Mouse (Mus musculus): ENCODE data around the gene Icam2. TPM values are rescaled to one million over a fixed set of nuclear protein-coding genes. Genes with fewer than 3 reads are reported as not detected.
A peak's percentile ranks its signal among the peaks of the same experiment; 100 is the strongest.

The Icam2 gene
- polyA plus RNA-seq, 1 experiment from 2014 or later, result 10.4 TPM

DNA sequence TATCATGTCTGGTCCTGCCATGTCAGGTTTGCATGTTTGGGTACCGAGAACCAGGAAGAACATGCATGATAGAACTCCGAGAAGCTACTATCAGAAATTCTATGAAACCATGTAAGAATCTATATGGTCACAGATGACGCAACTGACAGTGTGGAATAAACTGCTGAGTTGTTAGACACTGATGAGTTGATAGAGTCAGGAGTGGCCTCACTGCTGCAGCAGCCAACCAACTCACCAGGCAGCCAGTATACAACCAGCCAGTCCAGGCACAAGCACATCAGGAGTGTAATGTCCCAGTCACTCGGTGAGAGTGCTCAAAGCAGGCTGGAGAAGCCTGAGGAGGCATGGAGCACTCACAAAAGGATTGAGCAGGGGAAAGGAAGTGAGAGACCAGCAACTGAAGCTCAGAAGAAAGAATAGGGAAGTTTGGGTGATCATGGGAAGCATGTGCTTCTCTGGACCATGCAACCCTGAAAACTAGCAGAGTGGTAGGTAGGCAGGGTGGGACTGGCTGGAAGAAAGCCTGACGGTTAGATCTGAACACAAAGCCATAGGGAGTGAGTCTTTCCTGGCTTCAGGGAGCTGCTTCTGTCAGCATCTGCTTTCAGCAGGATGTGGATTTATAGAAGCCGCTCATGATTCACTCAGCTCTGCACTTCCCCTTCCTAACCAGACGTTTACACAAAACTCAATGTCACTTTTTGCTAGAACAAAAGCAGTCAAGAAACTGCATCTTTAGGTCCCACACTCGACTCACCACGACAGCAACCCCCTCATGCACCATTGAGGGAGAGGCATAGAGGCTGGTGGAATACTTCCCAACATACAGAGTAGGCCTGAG, 31.6 kb upstream of the Icam2 start:
- no peaks in the 10 kb centered on the region for H3K4me1 ChIP-seq (ENCODE audit: control insufficient read depth, insufficient read depth, low read length)
- no peak overlapping the region for H3K4me3 ChIP-seq (ENCODE audit: low read depth, low read length)
- no peak overlapping the region for H3K27ac ChIP-seq (ENCODE audit: low read length)
- no peak overlapping the region for H3K4me2 ChIP-seq (ENCODE audit: low read length)
- WGBS, result 84% methylated on average over 9 of the region's 9 CpGs
- H3K27me3 ChIP-seq (ENCODE audit: control insufficient read depth, insufficient read depth, low read depth, low read length), result no peaks in the 10 kb centered on the region
- no peaks in the 10 kb centered on the region for H3K9me3 ChIP-seq (replicated peaks; ENCODE audit: control insufficient read depth, low read length, poor library complexity, severe bottlenecking)
- no peak overlapping the region for H3K9ac ChIP-seq (ENCODE audit: low read depth, low read length)
- no peaks in the 10 kb centered on the region; the same call in 1 of the 2 replicates for H3K36me3 ChIP-seq (ENCODE audit: control insufficient read depth, insufficient read depth, low read length)
- no peak for ATAC-seq

- 48% methylated on average over 4 of the region's 4 CpGs for WGBS
- Histone ChIP-seq H3K4me1 (ENCODE audit: control insufficient read depth, insufficient read depth, low read length) (no peaks in the 10 kb centered on the region), H3K4me2 (ENCODE audit: low read length) (no peak overlapping the region), H3K9ac (ENCODE audit: low read depth, low read length) (no peak overlapping the region), H3K9me3 (replicated peaks; ENCODE audit: control insufficient read depth, low read length, poor library complexity, severe bottlenecking) (no peaks in the 10 kb centered on the region), H3K27me3 (ENCODE audit: control insufficient read depth, insufficient read depth, low read depth, low read length) (no peaks in the 10 kb centered on the region), H3K36me3 (ENCODE audit: control insufficient read depth, insufficient read depth, low read length) (no peaks in the 10 kb centered on the region; the same call in 1 of the 2 replicates), H3K4me3 (ENCODE audit: low read depth, low read length) (no peak overlapping the region), H3K27ac (ENCODE audit: low read length) (no peak overlapping the region)
- ATAC-seq, result peak; percentile 67; the same call in 1 of the 2 replicates
Observed at GRCm38 (mm10) chr11:106418622-106419196, 30.8 kb upstream of the Icam2 start.

DNA sequence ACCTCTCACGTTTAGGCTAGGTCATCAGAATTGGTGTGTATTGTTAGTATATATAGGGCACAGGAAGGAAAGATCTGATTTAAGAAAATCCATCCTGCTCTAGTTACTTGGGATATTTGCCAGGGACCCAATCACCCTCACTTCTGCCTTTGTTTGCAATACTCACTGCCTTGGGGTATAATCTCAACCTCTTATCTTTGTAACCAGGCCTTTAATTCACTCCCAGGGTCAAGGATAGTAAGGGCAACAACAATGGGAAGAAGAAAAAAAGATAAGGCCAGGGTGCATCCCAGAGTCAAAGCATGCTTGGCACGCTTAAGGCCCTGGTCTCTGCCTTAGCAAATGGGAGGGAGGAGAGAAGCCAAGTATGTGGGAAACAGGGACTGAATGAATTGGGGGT, 30.0 kb upstream of the Icam2 start:
- H3K36me3 ChIP-seq (ENCODE audit: control insufficient read depth, insufficient read depth, low read length), result peaks cover 3% of the 10 kb centered on the region; the same call in 1 of the 2 replicates
- 91% methylated on average over 2 of the region's 2 CpGs for WGBS
- H3K9me3 ChIP-seq (replicated peaks; ENCODE audit: control insufficient read depth, low read length, poor library complexity, severe bottlenecking), result no peaks in the 10 kb centered on the region
- H3K27ac ChIP-seq (ENCODE audit: low read length), result no peak overlapping the region
- no peak overlapping the region for H3K4me2 ChIP-seq (ENCODE audit: low read length)
- H3K27me3 ChIP-seq (ENCODE audit: control insufficient read depth, insufficient read depth, low read depth, low read length), result no peaks in the 10 kb centered on the region
- no peak for ATAC-seq
- no peaks in the 10 kb centered on the region for H3K4me1 ChIP-seq (ENCODE audit: control insufficient read depth, insufficient read depth, low read length)
- no peak overlapping the region for H3K4me3 ChIP-seq (ENCODE audit: low read depth, low read length)
- no peak overlapping the region for H3K9ac ChIP-seq (ENCODE audit: low read depth, low read length)

GRCm38 (mm10) chr11:106416331-106416730, 28.5 kb upstream of the Icam2 start:
- H3K27ac ChIP-seq (ENCODE audit: low read length), result no peak overlapping the region
- H3K4me1 ChIP-seq (ENCODE audit: control insufficient read depth, insufficient read depth, low read length), result no peaks in the 10 kb centered on the region
- no peak overlapping the region for H3K4me2 ChIP-seq (ENCODE audit: low read length)
- WGBS, result 62% methylated on average over 3 of the region's 3 CpGs
- peaks cover 3% of the 10 kb centered on the region for H3K36me3 ChIP-seq (ENCODE audit: control insufficient read depth, insufficient read depth, low read length)
- H3K9ac ChIP-seq (ENCODE audit: low read depth, low read length), result no peak overlapping the region
- no peak overlapping the region for H3K4me3 ChIP-seq (ENCODE audit: low read depth, low read length)
- no peak for ATAC-seq
- no peaks in the 10 kb centered on the region for H3K9me3 ChIP-seq (replicated peaks; ENCODE audit: control insufficient read depth, low read length, poor library complexity, severe bottlenecking)
- H3K27me3 ChIP-seq (ENCODE audit: control insufficient read depth, insufficient read depth, low read depth, low read length), result no peaks in the 10 kb centered on the region

- 92% methylated on average over 3 of the region's 3 CpGs for WGBS
- no peaks in the 10 kb centered on the region for H3K4me1 ChIP-seq (ENCODE audit: control insufficient read depth, insufficient read depth, low read length)
- no peak overlapping the region for H3K4me2 ChIP-seq (ENCODE audit: low read length)
- H3K27me3 ChIP-seq (ENCODE audit: control insufficient read depth, insufficient read depth, low read depth, low read length), result no peaks in the 10 kb centered on the region
- peaks cover 3% of the 10 kb centered on the region; the same call in 1 of the 2 replicates for H3K36me3 ChIP-seq (ENCODE audit: control insufficient read depth, insufficient read depth, low read length)
- no peak overlapping the region for H3K9ac ChIP-seq (ENCODE audit: low read depth, low read length)
- no peak for ATAC-seq
- no peak overlapping the region for H3K27ac ChIP-seq (ENCODE audit: low read length)
- H3K9me3 ChIP-seq (replicated peaks; ENCODE audit: control insufficient read depth, low read length, poor library complexity, severe bottlenecking), result no peaks in the 10 kb centered on the region
- no peak overlapping the region for H3K4me3 ChIP-seq (ENCODE audit: low read depth, low read length)
Observed at GRCm38 (mm10) chr11:106412641-106413360, 24.9 kb upstream of the Icam2 start.

GRCm38 (mm10) chr11:106411157-106411556, 23.3 kb upstream of the Icam2 start:
- no peak overlapping the region for H3K4me3 ChIP-seq (ENCODE audit: low read depth, low read length)
- H3K9me3 ChIP-seq (replicated peaks; ENCODE audit: control insufficient read depth, low read length, poor library complexity, severe bottlenecking), result no peaks in the 10 kb centered on the region
- H3K9ac ChIP-seq (ENCODE audit: low read depth, low read length), result no peak overlapping the region
- no peak overlapping the region for H3K27ac ChIP-seq (ENCODE audit: low read length)
- H3K36me3 ChIP-seq (ENCODE audit: control insufficient read depth, insufficient read depth, low read length), result peaks cover 8% of the 10 kb centered on the region
- no peaks in the 10 kb centered on the region for H3K27me3 ChIP-seq (ENCODE audit: control insufficient read depth, insufficient read depth, low read depth, low read length)
- 85% methylated on average over 2 of the region's 2 CpGs for WGBS
- no peak overlapping the region for H3K4me2 ChIP-seq (ENCODE audit: low read length)
- H3K4me1 ChIP-seq (ENCODE audit: control insufficient read depth, insufficient read depth, low read length), result no peaks in the 10 kb centered on the region
- ATAC-seq, result no peak

- H3K27me3 ChIP-seq (ENCODE audit: control insufficient read depth, insufficient read depth, low read depth, low read length), result no peaks in the 10 kb centered on the region
- WGBS, result 89% methylated on average over 3 of the region's 3 CpGs
- no peaks in the 10 kb centered on the region for H3K4me1 ChIP-seq (ENCODE audit: control insufficient read depth, insufficient read depth, low read length)
- no peak for ATAC-seq
- H3K4me2 ChIP-seq (ENCODE audit: low read length), result no peak overlapping the region
- H3K4me3 ChIP-seq (ENCODE audit: low read depth, low read length), result no peak overlapping the region
- H3K9ac ChIP-seq (ENCODE audit: low read depth, low read length), result no peak overlapping the region
- H3K9me3 ChIP-seq (replicated peaks; ENCODE audit: control insufficient read depth, low read length, poor library complexity, severe bottlenecking), result no peaks in the 10 kb centered on the region
- no peak overlapping the region for H3K27ac ChIP-seq (ENCODE audit: low read length)
- peaks cover 8% of the 10 kb centered on the region for H3K36me3 ChIP-seq (ENCODE audit: control insufficient read depth, insufficient read depth, low read length)
Observed at GRCm38 (mm10) chr11:106410507-106410906, 22.6 kb upstream of the Icam2 start.

DNA sequence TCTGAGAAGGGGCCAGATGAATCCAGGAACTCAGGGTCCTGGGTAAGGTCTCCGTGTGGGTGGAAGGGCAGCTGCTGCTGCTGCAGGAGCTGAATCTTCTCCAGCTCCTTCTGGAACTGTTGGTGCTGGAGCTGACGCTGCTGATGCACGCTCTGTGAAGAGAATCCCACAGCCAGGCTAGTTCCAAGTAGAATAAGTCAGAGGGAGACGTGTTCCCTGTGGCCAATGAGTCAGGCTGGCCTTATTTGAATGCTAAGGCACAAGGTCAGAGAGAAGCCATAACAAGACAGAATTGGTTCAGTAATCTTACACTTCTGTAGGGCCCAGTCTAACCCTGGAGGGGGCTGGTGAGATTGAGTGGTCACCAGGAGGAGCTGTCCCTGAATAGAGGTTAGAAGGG, 22.1 kb upstream of the Icam2 start:
- Histone ChIP-seq H3K4me1 (ENCODE audit: control insufficient read depth, insufficient read depth, low read length) (no peaks in the 10 kb centered on the region), H3K9me3 (replicated peaks; ENCODE audit: control insufficient read depth, low read length, poor library complexity, severe bottlenecking) (no peaks in the 10 kb centered on the region), H3K36me3 (ENCODE audit: control insufficient read depth, insufficient read depth, low read length) (peaks cover 8% of the 10 kb centered on the region), H3K27ac (ENCODE audit: low read length) (no peak overlapping the region), H3K9ac (ENCODE audit: low read depth, low read length) (no peak overlapping the region), H3K4me2 (ENCODE audit: low read length) (no peak overlapping the region), H3K27me3 (ENCODE audit: control insufficient read depth, insufficient read depth, low read depth, low read length) (no peaks in the 10 kb centered on the region), H3K4me3 (ENCODE audit: low read depth, low read length) (no peak overlapping the region)
- WGBS, result 84% methylated on average over 4 of the region's 4 CpGs
- ATAC-seq, result no peak

- Histone ChIP-seq H3K4me3 (ENCODE audit: low read depth, low read length) (no peak overlapping the region), H3K9ac (ENCODE audit: low read depth, low read length) (no peak overlapping the region), H3K36me3 (ENCODE audit: control insufficient read depth, insufficient read depth, low read length) (peaks cover 16% of the 10 kb centered on the region), H3K4me1 (ENCODE audit: control insufficient read depth, insufficient read depth, low read length) (no peaks in the 10 kb centered on the region), H3K27ac (ENCODE audit: low read length) (no peak overlapping the region), H3K9me3 (replicated peaks; ENCODE audit: control insufficient read depth, low read length, poor library complexity, severe bottlenecking) (no peaks in the 10 kb centered on the region), H3K4me2 (ENCODE audit: low read length) (no peak overlapping the region), H3K27me3 (ENCODE audit: control insufficient read depth, insufficient read depth, low read depth, low read length) (no peaks in the 10 kb centered on the region)
- no peak for ATAC-seq
- 96% methylated on average over 8 of the region's 8 CpGs for WGBS
Observed at GRCm38 (mm10) chr11:106398481-106398880, 10.6 kb upstream of the Icam2 start.

Measured in midbrain, embryonic 16.5 days (tissue).